Comparison of ENCODE assay signal across 20 mouse cellular contexts in genomic region chr15:97462006-97462405, GRCm38 (mm10).
"Had no signal": no experiment of that assay in that cellular context is flagged by ENCODE, and none has a peak within 500 bp of the region (broad histone marks: within the 10 kb centered on the region; RNA-seq: fewer than 3 reads in every experiment).

No protein-coding gene starts in this region.

- H3K27me3 ChIP-seq: kidney, embryonic 15.5 days; limb, embryonic 13.5 days; liver, embryonic 15.5 days; lung, embryonic 15.5 days; midbrain, embryonic 12.5 days; midbrain, embryonic 15.5 days; neural tube, embryonic 12.5 days; neural tube, embryonic 15.5 days had no signal

- DNase-seq: kidney, adult 2 months; liver; lung, adult 18-20 months; right cerebral cortex, adult 18-20 months; right cerebral cortex, postnatal 14 days; right cerebral cortex, postnatal 4 days; thymus, postnatal 4 days had no signal

- H3K4me3 ChIP-seq: kidney, embryonic 15.5 days; layer of hippocampus, adult 2 months; limb, embryonic 10.5 days; limb, embryonic 13.5 days; liver, embryonic 12.5 days; liver, embryonic 15.5 days; lung, embryonic 15.5 days; midbrain, embryonic 12.5 days; midbrain, embryonic 15.5 days; neural tube, embryonic 12.5 days; neural tube, embryonic 15.5 days had no signal

- H3K27ac ChIP-seq: kidney, embryonic 15.5 days; layer of hippocampus, adult 2 months; limb, embryonic 10.5 days; limb, embryonic 13.5 days; liver, embryonic 12.5 days; liver, embryonic 15.5 days; lung, embryonic 15.5 days; macrophage; midbrain, embryonic 12.5 days; midbrain, embryonic 15.5 days; neural tube, embryonic 12.5 days; neural tube, embryonic 15.5 days had no signal

- H3K4me2 ChIP-seq: kidney, embryonic 15.5 days; limb, embryonic 13.5 days; liver, embryonic 12.5 days; liver, embryonic 15.5 days; lung, embryonic 15.5 days; midbrain, embryonic 12.5 days; midbrain, embryonic 15.5 days; neural tube, embryonic 12.5 days; neural tube, embryonic 15.5 days had no signal

- H3K9ac ChIP-seq: kidney, embryonic 15.5 days; limb, embryonic 13.5 days; liver, embryonic 12.5 days; liver, embryonic 15.5 days; lung, embryonic 15.5 days; midbrain, embryonic 12.5 days; midbrain, embryonic 15.5 days; neural tube, embryonic 12.5 days; neural tube, embryonic 15.5 days had no signal

- H3K4me1 ChIP-seq: midbrain, embryonic 15.5 days had no signal

- ATAC-seq: intestine, postnatal 0 days; liver, embryonic 12.5 days; midbrain, embryonic 15.5 days had no signal

- H3K9me3 ChIP-seq: kidney, embryonic 15.5 days; limb, embryonic 10.5 days; liver, embryonic 12.5 days; liver, embryonic 15.5 days; lung, embryonic 15.5 days; midbrain, embryonic 12.5 days; midbrain, embryonic 15.5 days; neural tube, embryonic 12.5 days; neural tube, embryonic 15.5 days had no signal

- H3K36me3 ChIP-seq: kidney, embryonic 15.5 days; limb, embryonic 10.5 days; limb, embryonic 13.5 days; liver, embryonic 12.5 days; liver, embryonic 15.5 days; lung, embryonic 15.5 days; midbrain, embryonic 12.5 days; midbrain, embryonic 15.5 days; neural tube, embryonic 12.5 days; neural tube, embryonic 15.5 days had no signal
